Mouse (Mus musculus) neural tube, embryonic 11.5 days (tissue): ENCODE measurements around the gene Dnlz. TPM values are rescaled to one million over a fixed set of nuclear protein-coding genes. Genes with fewer than 3 reads are reported as not detected.

Experiments used
- ATAC-seq: fragments of 200-750 bp; cut with Nextera tagmentation; 2 replicates; pipeline ENCODE4 v1.8.0; 2017; ENCODE audit warnings: moderate number of reproducible peaks, mild to moderate bottlenecking, moderate TSS enrichment, moderate library complexity; ENCODE audit not compliant: insufficient read depth, low FRiP score, low TSS enrichment
- DNase-seq: peaks from one replicate; pipeline ENCODE4 v3.0.0-alpha.2; 2015; ENCODE audit warnings: low spot score
- H3K27ac ChIP-seq: fragments of 300-500 bp; sonication (generic); 2 replicates; pipeline ENCODE4 v1.5.1; 2014; ENCODE audit warnings: low read depth, mild to moderate bottlenecking, low read length
- H3K27me3 ChIP-seq: fragments of 300-500 bp; sonication (generic); 2 replicates; pipeline ENCODE4 v1.6.1; 2014; ENCODE audit warnings: mild to moderate bottlenecking, low read length, mixed read lengths; ENCODE audit not compliant: control insufficient read depth, insufficient read depth
- H3K36me3 ChIP-seq: fragments of 300-500 bp; sonication (generic); 2 replicates; pipeline ENCODE4 v1.6.1; 2014; ENCODE audit warnings: mild to moderate bottlenecking, low read length, moderate library complexity, mixed read lengths; ENCODE audit not compliant: control insufficient read depth, insufficient read depth
- H3K4me1 ChIP-seq: fragments of 300-500 bp; sonication (generic); 2 replicates; pipeline ENCODE4 v1.6.1; 2014; ENCODE audit warnings: low read length, mixed read lengths; ENCODE audit not compliant: control insufficient read depth, insufficient read depth
- H3K4me2 ChIP-seq: fragments of 300-500 bp; sonication (generic); 2 replicates; pipeline ENCODE4 v1.6.1; 2014; ENCODE audit warnings: low read depth, mild to moderate bottlenecking, moderate library complexity
- H3K4me3 ChIP-seq: fragments of 300-500 bp; sonication (generic); 2 replicates; pipeline ENCODE4 v1.5.1; 2014; ENCODE audit warnings: low read depth, low read length
- H3K9ac ChIP-seq: fragments of 300-500 bp; sonication (generic); 2 replicates; pipeline ENCODE4 v1.6.1; 2014; ENCODE audit warnings: mild to moderate bottlenecking, low read length
- H3K9me3 ChIP-seq: fragments of 300-500 bp; sonication (generic); 2 replicates; pipeline ENCODE4 v1.6.1; 2016; ENCODE audit warnings: low read length; ENCODE audit not compliant: control insufficient read depth
- WGBS: fragments of 180-500 bp; shearing (Covaris S2); extraction: QIAGEN DNeasy Blood & Tissue Kit; methylation state at CpG from one replicate; pipeline ENCODE4 v1.1.7; 2014; 5-methylcytosine and 5-hydroxymethylcytosine counted together
- polyA plus RNA-seq: library from polyadenylated mRNA; unstranded; fragments of >200 nt; fragmentation: Nextera tagmentation; extraction: Ambion mirVana; gene quantifications from 2 replicates; pipeline ENCODE4 v1.2.1, GENCODE M21; 2014

The Dnlz gene
- polyA plus RNA-seq, 1 experiment from 2014 or later: 35.6 TPM

GRCm38 (mm10) chr2:26315072-26315924, 36.6 kb downstream of the Dnlz start, which contains the start of gene Gpsm1:
TSS of gene Gpsm1 (plus strand) at chr2:26315515.
- peaks cover 24% of the 10 kb centered on the region for H3K4me1 ChIP-seq
- peak within 1 kb of the TSS; percentile 52 for H3K4me3 ChIP-seq

GRCm38 (mm10) chr2:26314281-26315071, 37.4 kb downstream of the Dnlz start:
- Histone ChIP-seq H3K9ac (peak overlapping the region; percentile 23; the same call in 1 of the 2 replicates), H3K4me1 (peaks cover 26% of the 10 kb centered on the region), H3K4me2 (peak overlapping the region; percentile 63), H3K4me3 (peak overlapping the region; percentile 52; the same call in 1 of the 2 replicates), H3K36me3 (no peaks in the 10 kb centered on the region), H3K27me3 (no peaks in the 10 kb centered on the region), H3K9me3 (no peaks in the 10 kb centered on the region), H3K27ac (peak overlapping the region; percentile 72)
- ATAC-seq (no peak), DNase-seq (peak; percentile 53)
- WGBS: 46% methylated on average over 13 of the region's 13 CpGs

More at GRCm38 (mm10) chr2:26315072-26315924, 36.6 kb downstream of the Dnlz start, which contains the start of gene Gpsm1:
- DNase-seq (peak; percentile 92), ATAC-seq (peak; percentile 86)
- Histone ChIP-seq H3K4me2 (peak within 1 kb of the TSS; percentile 63), H3K27ac (peak within 1 kb of the TSS; percentile 72), H3K9me3 (no peaks in the 10 kb centered on the region), H3K36me3 (no peaks in the 10 kb centered on the region), H3K27me3 (no peaks in the 10 kb centered on the region), H3K9ac (peak within 1 kb of the TSS; percentile 83)
- 0% methylated on average over 49 of the region's 66 CpGs for WGBS

DNA sequence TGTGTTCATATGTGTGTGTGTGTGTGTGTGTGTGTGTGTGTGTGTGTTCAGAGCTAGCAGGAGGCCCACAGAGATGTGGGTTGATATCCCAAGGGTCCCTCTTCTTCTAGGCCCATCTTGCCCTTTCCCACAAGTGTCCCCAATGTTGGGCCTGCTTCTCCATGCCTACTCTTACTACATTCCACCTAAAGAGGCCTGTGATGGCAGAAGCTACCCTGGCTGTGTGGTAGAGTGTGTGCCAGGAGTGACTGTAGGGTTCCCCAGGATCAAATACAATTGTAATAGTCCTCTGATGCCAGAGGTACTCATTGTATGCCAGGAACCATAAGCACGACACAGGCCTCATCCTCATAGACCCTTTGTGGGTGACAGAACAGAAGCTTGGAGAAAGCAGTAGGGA, 38.5 kb downstream of the Dnlz start:
- Histone ChIP-seq H3K4me3 (no peak overlapping the region), H3K4me2 (no peak overlapping the region), H3K9ac (no peak overlapping the region), H3K27me3 (no peaks in the 10 kb centered on the region), H3K4me1 (peaks cover 30% of the 10 kb centered on the region), H3K36me3 (no peaks in the 10 kb centered on the region), H3K27ac (no peak overlapping the region), H3K9me3 (no peaks in the 10 kb centered on the region)
- ATAC-seq: no peak
- 92% methylated on average over 1 of the region's 1 CpGs for WGBS
- no peak for DNase-seq

GRCm38 (mm10) chr2:26312812-26313211, 39.1 kb downstream of the Dnlz start:
- H3K9me3 ChIP-seq: no peaks in the 10 kb centered on the region
- ATAC-seq (no peak), DNase-seq (no peak)
- no peak overlapping the region for H3K9ac ChIP-seq
- WGBS: 62% methylated on average over 2 of the region's 2 CpGs
- no peaks in the 10 kb centered on the region for H3K36me3 ChIP-seq
- H3K4me1 ChIP-seq: peaks cover 30% of the 10 kb centered on the region
- H3K4me3 ChIP-seq: no peak overlapping the region
- no peaks in the 10 kb centered on the region for H3K27me3 ChIP-seq
- no peak overlapping the region for H3K4me2 ChIP-seq
- H3K27ac ChIP-seq: no peak overlapping the region

DNA sequence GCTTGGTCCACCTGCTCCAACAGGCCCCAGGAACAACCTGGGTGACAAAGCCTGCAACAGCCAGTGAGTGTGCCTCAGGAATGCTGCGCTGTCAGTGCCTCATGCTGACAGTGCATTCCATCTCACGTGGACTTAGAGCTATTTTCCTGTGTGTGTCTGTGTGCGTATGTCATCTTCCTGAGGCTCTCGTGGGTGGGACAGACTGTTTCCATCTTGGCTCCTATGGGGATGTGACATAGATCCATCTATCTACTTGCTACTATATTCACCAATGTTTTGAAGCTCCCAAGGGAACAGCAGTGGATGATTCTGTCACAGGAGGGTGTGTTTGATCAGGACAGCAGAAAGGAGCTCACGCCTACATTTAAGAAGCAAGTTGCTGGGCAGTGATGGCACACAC, 40.0 kb downstream of the Dnlz start:
- 77% methylated on average over 5 of the region's 5 CpGs for WGBS
- ATAC-seq (no peak), DNase-seq (no peak)
- Histone ChIP-seq H3K9ac (no peak overlapping the region), H3K36me3 (no peaks in the 10 kb centered on the region), H3K27ac (no peak overlapping the region), H3K9me3 (no peaks in the 10 kb centered on the region), H3K4me2 (no peak overlapping the region), H3K4me3 (no peak overlapping the region), H3K4me1 (peaks cover 25% of the 10 kb centered on the region), H3K27me3 (no peaks in the 10 kb centered on the region)

DNA sequence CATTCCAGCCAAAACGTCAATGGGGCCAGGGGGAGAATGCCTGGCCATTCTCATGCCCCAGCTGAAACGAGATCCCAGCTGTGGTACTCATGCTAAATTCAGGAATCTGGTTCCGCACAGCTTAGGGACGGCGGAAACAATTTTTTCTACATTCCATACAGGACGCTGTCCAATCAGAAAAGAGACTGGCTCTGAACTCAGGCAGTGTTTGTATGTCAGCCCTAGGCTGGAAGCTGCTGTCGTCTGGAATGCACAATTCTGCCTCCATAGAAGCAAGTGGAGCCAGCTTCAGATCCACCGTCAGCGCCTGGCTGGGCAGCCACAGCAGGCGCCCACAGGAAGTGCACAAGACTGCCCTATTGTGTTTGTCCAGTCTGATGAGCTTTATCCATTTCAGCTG, 42.2 kb downstream of the Dnlz start:
- no peak overlapping the region for H3K4me2 ChIP-seq
- H3K27ac ChIP-seq: peak overlapping the region; percentile 74; the same call in 1 of the 2 replicates
- no peak overlapping the region for H3K9ac ChIP-seq
- no peak overlapping the region for H3K4me3 ChIP-seq
- DNase-seq (peak; percentile 44), ATAC-seq (no peak)
- H3K9me3 ChIP-seq: no peaks in the 10 kb centered on the region
- WGBS: 32% methylated on average over 10 of the region's 10 CpGs
- H3K4me1 ChIP-seq: peaks cover 15% of the 10 kb centered on the region
- H3K36me3 ChIP-seq: no peaks in the 10 kb centered on the region
- H3K27me3 ChIP-seq: no peaks in the 10 kb centered on the region

GRCm38 (mm10) chr2:26306702-26307101, 45.2 kb downstream of the Dnlz start:
- Histone ChIP-seq H3K27me3 (no peaks in the 10 kb centered on the region), H3K9me3 (no peaks in the 10 kb centered on the region), H3K4me1 (peaks cover 8% of the 10 kb centered on the region; the same call in 1 of the 2 replicates), H3K36me3 (no peaks in the 10 kb centered on the region), H3K4me3 (no peak overlapping the region), H3K4me2 (no peak overlapping the region), H3K27ac (no peak overlapping the region), H3K9ac (no peak overlapping the region)
- ATAC-seq (no peak), DNase-seq (peak; percentile 1)
- 86% methylated on average over 3 of the region's 3 CpGs for WGBS

- 80% methylated on average over 2 of the region's 2 CpGs for WGBS
Observed at GRCm38 (mm10) chr2:26305555-26305954, 46.4 kb downstream of the Dnlz start.

More at GRCm38 (mm10) chr2:26305555-26305954, 46.4 kb downstream of the Dnlz start:
- Histone ChIP-seq H3K9ac (no peak overlapping the region), H3K4me1 (peaks cover 8% of the 10 kb centered on the region; the same call in 1 of the 2 replicates), H3K9me3 (no peaks in the 10 kb centered on the region), H3K27ac (no peak overlapping the region), H3K27me3 (no peaks in the 10 kb centered on the region), H3K4me2 (no peak overlapping the region), H3K4me3 (no peak overlapping the region), H3K36me3 (no peaks in the 10 kb centered on the region)
- DNase-seq: no peak
- ATAC-seq: no peak
